Mouse (Mus musculus) thymus, postnatal 36 days (tissue): ENCODE data around the gene Bmt2.

Experiments
- DNase-seq, 2 experiments: peaks; one replicate each; pipeline ENCODE4 v3.0.0; 2022; ENCODE audit warnings: mixed read lengths in 2 of 2

The Bmt2 gene

DNA sequence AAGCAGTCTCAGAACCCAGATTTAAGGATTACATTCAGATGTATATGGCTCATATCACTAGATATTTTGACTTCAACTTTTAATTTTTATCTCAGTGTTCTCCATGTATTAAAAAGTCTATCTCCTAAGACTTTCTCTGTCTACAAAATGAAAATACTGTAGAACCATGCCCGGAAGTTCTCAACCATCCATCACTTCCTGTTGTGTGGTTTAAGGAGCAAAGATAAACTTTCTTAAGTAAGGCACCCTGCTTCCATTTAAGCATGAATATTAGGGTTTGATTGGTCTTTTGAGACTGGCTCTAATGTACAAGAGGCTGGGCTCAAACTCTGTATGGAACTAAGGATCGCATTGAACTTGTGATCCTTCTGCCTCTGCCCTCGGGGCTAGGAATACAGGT lies 63.2 kb downstream of the Bmt2 start:
- DNase-seq, result no peak

DNA sequence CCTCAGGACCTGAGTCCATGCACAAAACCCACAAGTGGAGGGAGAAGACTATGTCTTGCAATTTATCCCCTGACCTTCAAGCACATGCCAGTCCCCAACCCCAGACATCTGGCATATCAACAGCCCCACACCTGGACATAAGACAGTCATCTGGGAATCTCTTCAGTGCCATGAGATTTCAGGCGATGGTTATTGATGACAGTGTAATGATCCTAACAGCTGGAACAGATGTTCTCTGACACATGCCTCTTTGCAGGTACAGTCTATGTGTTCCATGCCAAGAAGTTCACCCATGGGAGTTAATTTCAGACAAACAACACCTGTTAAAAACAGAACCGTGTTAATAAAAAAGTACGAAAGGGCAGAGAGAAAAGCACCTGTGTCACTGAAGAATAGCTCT lies 64.1 kb downstream of the Bmt2 start:
- no peak for DNase-seq

DNA sequence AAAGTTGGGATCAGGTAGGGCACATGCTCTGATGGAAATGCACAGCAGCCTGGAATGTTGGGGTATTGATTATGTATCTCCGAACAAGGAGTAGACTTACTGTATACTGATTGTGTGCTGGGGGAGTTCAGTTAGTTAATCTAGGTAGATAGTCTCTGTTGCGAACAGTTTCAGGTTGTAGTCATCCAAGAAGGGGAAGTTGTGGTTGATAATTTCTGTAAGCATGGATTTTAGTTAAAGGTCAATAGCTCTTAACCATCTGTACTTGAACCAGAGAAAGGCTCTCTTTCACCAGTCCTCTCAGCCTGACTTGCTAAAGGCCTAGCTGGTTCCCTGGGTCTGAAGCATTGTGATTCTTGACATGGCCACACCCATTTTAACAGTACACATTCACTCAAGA lies 66.9 kb downstream of the Bmt2 start:
- DNase-seq, result no peak

DNA sequence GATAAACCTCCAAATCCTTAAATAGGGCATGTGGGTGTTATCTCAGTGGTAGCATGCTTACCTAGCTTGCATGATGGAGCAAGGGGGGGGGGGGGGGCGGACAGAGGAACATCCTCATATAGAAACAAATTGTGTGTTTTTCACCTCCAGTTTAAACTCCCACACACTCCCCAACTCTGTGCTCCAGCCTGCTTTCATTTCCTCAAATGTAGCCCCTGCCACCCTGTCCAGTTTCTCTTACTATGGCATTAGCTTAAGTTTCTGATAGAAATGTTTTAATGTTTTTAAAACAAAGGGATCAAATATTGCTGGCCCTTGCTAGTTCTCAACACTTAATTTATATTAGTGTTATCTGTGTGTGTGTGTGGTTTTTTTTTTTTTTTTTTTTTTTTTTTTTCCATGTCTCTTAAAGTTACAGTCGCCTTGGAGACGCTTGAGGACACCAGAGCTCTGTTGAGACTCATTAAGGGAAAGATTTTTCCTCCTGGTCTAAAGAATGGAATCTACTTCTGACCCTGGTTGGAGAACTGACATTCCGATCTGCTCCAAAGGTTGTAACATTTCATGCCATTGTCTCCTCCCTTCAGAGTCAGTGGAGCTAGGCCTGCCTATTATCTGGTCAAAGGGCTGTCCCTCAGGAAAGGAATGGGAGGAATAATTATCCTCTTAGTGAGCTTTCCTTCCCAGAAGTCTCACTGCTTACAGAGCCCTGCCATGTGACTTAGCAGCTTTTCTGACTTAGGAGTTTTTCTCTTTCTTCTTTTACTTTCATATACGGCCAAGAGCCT lies 68.2 kb downstream of the Bmt2 start:
- no peak for DNase-seq

DNA sequence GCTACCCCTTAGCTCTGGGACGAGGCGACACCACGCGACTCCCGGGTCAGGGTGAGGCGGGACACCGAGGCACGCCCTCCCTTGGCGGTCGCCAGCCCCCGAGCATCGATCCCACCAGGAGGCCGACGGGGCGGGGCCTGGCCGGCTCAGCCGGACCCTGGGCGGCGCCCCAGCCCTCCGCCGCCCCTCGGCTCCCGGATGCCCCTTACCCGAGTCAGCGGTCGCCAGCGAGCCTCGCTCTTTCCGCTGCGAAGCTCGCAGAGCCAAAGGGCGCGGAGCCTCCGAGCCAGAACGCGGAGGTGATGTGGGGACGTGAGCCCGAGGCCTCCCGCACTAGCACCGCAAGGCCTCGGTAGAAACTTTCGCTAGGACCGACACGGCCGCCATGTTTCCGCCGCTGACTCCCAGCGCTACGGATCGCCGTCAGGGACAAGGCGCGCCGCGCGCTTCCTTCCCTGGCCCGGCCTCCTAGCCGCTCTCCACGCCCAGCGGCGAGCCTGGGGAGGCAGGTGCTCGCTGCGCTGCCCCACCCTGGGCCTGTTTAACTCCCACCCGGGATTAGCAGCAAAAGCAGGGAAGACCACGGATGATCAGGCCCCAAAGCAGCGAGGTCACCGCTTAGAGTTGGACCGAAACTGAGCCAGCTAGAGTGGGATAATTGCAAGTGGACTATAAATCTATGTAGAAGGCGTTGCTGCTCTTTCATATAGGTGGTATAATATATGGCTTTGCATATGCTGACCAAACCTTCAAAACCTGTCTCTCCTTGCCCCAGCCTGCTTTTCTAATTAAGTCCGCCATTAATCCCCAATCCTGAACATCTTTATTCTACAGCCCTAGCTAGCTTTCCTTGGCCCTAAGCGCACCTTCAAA lies 69.9 kb downstream of the Bmt2 start, which contains the start of gene Tmem168:
Tmem168 (minus strand) TSS at position 480 of the 873 bp plus-strand sequence.
- peak; percentile 91 to 92 for DNase-seq

DNA sequence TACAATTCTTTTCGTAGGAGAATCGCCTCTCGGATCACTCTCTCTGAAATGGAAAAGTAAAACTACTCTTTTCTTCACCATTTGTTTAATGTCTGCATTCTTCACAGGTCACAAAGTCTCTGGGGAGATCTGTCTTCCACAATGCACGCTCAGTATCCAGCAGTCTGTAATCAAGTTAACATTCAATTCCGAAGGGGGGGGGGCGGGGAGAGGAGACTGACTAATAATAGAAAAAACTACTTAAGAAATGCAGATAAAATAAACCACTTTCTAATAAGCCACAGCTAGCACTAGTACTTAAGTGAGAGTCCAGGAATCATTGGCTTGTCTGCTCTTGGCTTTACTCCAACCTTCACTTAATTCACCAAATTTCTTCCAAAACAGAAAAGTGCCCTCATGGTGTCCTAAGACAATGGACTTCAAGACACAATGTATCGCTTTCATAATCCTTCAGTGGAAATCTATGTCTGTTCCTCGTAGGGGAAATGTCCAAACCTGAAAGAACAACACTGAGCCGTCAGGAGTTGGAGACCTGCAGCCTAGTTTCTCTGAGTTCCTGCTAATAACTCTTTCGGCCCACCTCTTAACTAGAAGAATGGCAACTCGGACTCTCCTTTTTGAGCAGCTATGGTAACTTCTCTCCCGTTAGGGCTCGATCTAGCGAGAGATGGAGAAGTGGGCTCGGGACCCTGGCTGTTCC lies 70.7 kb downstream of the Bmt2 start:
- no peak for DNase-seq

DNA sequence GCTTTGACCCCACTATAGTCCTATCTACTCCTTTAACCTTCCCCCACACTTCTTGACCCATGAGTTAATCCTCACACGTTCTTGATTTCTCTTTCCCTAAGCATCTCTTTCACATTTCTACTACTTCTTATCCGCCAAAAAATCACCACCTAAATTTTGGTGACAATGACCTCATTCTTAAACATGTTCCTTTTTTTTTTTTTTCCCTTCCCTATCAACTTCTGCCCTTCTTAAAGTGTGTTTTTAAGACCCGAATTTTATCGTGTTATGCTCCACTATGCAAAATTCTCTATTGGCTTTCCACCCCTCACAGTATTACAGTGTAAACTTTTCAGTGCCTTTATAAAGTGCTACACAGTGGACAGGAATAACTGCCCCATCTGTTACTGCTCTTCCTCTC lies 71.4 kb downstream of the Bmt2 start:
- no peak for DNase-seq

DNA sequence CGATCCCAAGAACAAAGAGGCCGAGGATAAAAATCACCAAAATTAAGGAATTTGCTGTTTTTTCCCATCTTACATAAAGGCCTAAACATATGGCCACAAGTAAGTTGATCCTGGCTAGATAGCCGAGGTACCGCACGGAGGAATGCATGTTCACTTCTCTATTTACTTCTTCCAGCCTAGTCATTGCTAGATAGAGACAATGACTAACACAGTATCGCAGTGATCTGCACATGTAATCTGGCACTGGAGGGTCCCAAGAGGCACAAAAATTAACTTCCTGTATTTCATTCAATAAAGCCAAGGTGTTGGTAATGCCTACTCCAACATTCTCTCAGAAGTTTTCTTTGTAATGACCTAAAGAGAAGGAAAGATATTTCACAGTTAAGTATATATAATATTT lies 74.6 kb downstream of the Bmt2 start:
- DNase-seq, result no peak

DNA sequence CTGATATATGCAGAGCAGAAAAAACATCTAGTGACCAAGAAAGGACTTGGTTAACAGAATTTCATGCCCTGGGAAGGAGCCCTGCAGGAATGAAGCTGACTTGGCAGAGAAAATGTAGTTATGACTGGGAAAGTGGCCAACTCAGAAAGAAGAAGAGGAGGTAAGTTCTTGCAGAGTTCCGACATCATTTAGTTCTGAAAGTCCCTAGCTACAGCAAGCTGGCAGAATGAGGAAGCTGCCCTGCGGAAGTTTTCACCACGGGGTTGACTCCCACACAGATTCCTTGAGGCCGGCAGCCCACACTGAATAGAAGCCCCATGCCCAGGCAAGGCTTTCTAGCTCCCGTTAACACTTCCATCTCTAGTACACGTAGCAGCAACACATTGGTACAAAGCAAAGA lies 76.2 kb downstream of the Bmt2 start:
- no peak for DNase-seq

DNA sequence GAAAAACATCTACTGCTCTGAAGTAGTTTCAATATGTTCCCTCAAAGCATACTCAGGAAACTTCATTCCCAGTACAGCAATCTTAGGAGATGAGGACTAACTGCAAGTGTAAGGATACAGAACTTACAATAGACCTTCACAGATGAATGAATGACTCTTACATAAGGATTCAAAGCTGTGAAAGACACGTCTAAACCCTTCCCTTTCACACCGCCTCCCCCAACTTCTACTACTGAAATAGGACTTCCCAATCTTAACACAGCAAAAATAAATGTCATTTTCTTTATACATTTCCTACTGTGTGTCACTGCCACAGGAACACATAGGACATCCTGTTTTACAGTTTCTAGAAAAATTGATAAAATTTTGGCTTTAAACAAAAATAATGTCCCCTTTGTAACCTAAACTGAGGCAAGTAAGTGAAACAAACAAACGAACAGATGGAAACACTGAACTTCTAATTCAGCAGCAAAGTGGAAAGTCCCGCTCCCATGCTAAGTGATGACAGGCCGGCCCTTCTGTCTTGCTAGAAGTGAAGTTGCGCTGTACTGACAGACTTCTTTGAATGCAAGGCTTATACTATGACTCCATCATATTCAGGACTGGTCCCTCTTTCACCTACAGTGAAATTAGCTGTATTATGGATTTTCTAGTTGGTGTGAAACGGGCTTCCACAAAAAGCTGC lies 79.4 kb downstream of the Bmt2 start:
- DNase-seq, result no peak

DNA sequence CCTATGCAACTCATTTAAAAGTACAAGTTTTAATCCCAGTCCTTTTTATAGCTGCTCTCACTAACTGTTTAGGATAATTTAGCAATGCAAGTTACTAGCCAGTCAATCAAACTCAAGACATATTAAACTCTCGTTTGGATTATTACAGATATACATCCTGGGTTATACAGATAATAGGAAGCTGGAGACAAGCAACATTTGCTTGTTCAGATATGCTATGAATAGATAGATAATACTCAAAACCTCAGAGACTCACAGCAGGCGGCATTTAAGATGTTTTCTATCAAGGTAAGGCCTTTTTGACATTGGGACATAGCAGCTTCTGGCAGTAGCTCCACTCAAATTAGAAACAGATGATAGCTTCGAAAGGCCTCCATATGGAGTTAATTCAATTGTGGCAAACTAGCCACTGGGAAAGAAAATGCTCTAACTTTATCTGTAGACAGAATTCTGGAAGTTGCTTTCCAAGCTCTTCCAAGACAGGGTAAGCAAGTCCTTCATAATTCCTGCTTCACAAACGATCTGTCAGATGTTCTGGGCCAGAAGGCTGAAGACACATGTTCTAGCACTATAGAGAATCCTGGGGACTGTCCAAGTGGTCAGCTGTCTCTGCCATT lies 84.9 kb downstream of the Bmt2 start:
- no peak for DNase-seq

DNA sequence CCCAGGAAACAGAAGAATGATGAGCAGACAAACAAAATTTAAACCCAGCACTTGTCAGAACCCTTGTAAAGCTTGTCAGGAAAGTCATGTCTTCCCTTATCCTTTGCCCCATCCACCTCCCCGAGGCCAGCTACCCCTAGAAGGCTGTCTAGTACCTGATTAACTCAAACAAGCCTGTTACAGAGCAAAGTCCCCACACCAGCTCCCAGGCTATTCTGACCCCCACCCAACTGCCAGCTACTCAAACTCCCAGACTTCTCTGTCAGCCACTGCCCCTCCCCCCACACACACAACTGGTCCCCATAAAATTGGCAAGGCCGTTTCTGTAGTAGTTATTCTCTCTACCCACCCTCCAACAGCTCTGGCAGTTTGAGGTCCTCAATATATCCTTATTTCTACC lies 91.2 kb downstream of the Bmt2 start:
- no peak for DNase-seq

DNA sequence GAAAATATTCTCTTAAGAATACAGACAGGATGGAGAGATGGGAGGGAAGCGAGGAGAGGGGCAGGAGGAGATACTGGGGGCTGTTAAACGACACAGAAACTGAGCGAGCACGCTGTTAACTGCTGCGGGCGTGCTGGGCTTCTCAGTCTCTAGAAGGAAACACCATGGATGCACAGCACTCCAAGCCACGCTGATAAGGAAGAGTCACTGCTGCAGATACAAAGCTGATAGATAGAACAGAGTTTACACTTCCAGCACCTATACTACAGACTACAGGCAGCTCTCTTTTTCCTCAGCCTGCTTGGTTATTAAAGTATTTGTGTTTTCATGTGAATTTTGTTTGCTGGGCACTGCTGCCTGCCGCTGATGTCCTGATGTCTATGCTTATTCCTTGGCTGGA lies 91.6 kb downstream of the Bmt2 start:
- DNase-seq, result no peak

DNA sequence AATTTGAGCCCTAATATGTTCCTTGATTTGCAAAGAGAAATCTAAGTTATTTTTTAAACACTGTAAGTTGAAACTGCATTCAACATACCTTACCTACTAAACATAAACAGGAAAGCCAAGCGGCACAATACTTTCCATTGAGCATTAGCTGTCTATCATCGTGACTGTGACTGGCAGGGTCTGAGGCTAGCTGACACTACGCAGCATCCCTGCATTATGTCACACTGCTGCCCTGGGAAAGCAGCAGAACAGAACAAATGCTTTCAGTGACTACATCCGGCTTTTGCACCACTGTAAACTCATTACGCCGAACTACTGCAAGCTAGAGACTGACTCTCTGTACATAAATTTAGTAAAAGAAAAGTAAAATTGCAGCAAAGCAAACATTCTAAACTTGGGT lies 93.0 kb downstream of the Bmt2 start:
- DNase-seq, result no peak

DNA sequence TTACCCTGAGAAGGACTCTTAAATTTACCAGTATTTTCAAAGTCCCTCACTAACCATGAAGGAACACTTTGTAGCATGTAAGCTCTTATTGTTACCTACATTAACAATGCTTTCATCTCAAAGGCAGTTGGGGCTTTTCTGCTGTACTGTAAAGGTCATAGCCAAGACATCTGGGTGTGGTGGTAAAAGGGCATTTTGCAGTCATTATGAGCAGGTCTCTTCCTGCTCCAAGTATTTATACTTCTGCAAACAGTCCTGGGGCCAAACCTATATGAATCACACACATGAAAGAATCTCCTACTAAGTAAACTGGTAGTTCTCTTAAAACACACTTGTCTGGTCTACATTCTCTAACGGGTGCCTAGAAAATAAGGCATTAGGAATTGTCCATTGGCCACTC lies 95.7 kb downstream of the Bmt2 start:
- DNase-seq, result no peak
